Mouse (Mus musculus) hindbrain, embryonic 12.5 days (tissue): Measurements from ENCODE around the gene Plekhh1. TPM values are rescaled to one million over a fixed set of nuclear protein-coding genes. Genes with fewer than 3 reads are reported as not detected.

ENCODE experiments used
- ATAC-seq: fragments of 200-750 bp; cut with Nextera tagmentation; 2 replicates; pipeline ENCODE4 v1.8.0; 2017; ENCODE audit warnings: moderate TSS enrichment; ENCODE audit not compliant: low FRiP score
- H3K27ac ChIP-seq: fragments of 300-500 bp; sonication (generic); 2 replicates; pipeline ENCODE4 v1.5.1; 2016; ENCODE audit warnings: mild to moderate bottlenecking
- H3K27me3 ChIP-seq: fragments of 300-500 bp; sonication (generic); 2 replicates; pipeline ENCODE4 v1.6.1; 2016; ENCODE audit warnings: mild to moderate bottlenecking
- H3K36me3 ChIP-seq: fragments of 300-500 bp; sonication (generic); 2 replicates; pipeline ENCODE4 v1.6.1; 2016; ENCODE audit warnings: mild to moderate bottlenecking
- H3K4me1 ChIP-seq: fragments of 300-500 bp; sonication (generic); 2 replicates; pipeline ENCODE4 v1.6.1; 2016
- H3K4me2 ChIP-seq: fragments of 300-500 bp; sonication (generic); replicated peaks from 2 replicates; pipeline ENCODE4 v1.6.1; 2016; ENCODE audit warnings: mild to moderate bottlenecking
- H3K4me3 ChIP-seq: fragments of 300-500 bp; sonication (generic); 2 replicates; pipeline ENCODE4 v1.5.1; 2016; ENCODE audit warnings: mild to moderate bottlenecking
- H3K9ac ChIP-seq: fragments of 300-500 bp; sonication (generic); 2 replicates; pipeline ENCODE4 v1.6.1; 2016; ENCODE audit warnings: mild to moderate bottlenecking, moderate library complexity
- H3K9me3 ChIP-seq: fragments of 300-500 bp; sonication (generic); replicated peaks from 2 replicates; pipeline ENCODE4 v1.6.1; 2016; ENCODE audit warnings: mild to moderate bottlenecking
- WGBS: fragments of 180-500 bp; shearing (Covaris S2); methylation state at CpG from one replicate; pipeline ENCODE4 v1.1.7; 2016; 5-methylcytosine and 5-hydroxymethylcytosine counted together
- polyA plus RNA-seq: library from polyadenylated mRNA; unstranded; fragments of >200 nt; fragmentation: Nextera tagmentation; extraction: Ambion mirVana; gene quantifications from 2 replicates; pipeline ENCODE4 v1.2.1, GENCODE M21; 2016

Plekhh1 gene
- polyA plus RNA-seq, 1 experiment from 2014 or later = 5.7 TPM

- ATAC-seq = no peak
- Histone ChIP-seq H3K36me3 (peaks cover 25% of the 10 kb centered on the region), H3K27ac (no peak overlapping the region), H3K27me3 (no peaks in the 10 kb centered on the region), H3K4me2 (no peak overlapping the region), H3K4me1 (no peaks in the 10 kb centered on the region), H3K9ac (no peak overlapping the region), H3K4me3 (no peak overlapping the region), H3K9me3 (no peaks in the 10 kb centered on the region)
- WGBS = 82% methylated on average over 7 of the region's 7 CpGs
Observed at GRCm38 (mm10) chr12:79060766-79061652, 32.0 kb downstream of the Plekhh1 start.

- no peak overlapping the region for H3K27ac ChIP-seq
- H3K9ac ChIP-seq = no peak overlapping the region
- no peak overlapping the region for H3K4me3 ChIP-seq
- 90% methylated on average over 13 of the region's 13 CpGs for WGBS
- H3K4me2 ChIP-seq = no peak overlapping the region
- no peak for ATAC-seq
- no peaks in the 10 kb centered on the region for H3K27me3 ChIP-seq
- no peaks in the 10 kb centered on the region for H3K9me3 ChIP-seq
- no peaks in the 10 kb centered on the region for H3K4me1 ChIP-seq
- peaks cover 50% of the 10 kb centered on the region for H3K36me3 ChIP-seq
Observed at GRCm38 (mm10) chr12:79064451-79064850, 35.5 kb downstream of the Plekhh1 start.

- Histone ChIP-seq H3K4me2 (no peak overlapping the region), H3K4me1 (no peaks in the 10 kb centered on the region), H3K4me3 (no peak overlapping the region), H3K9ac (no peak overlapping the region), H3K9me3 (no peaks in the 10 kb centered on the region), H3K27me3 (no peaks in the 10 kb centered on the region), H3K36me3 (peaks cover 53% of the 10 kb centered on the region), H3K27ac (no peak overlapping the region)
- WGBS = 89% methylated on average over 9 of the region's 9 CpGs
- no peak for ATAC-seq
Observed at GRCm38 (mm10) chr12:79066431-79066830, 37.5 kb downstream of the Plekhh1 start.

- H3K27me3 ChIP-seq = no peaks in the 10 kb centered on the region
- H3K9me3 ChIP-seq = no peaks in the 10 kb centered on the region
- 92% methylated on average over 5 of the region's 5 CpGs for WGBS
- no peaks in the 10 kb centered on the region for H3K4me1 ChIP-seq
- H3K4me3 ChIP-seq = no peak overlapping the region
- H3K9ac ChIP-seq = no peak overlapping the region
- no peak overlapping the region for H3K27ac ChIP-seq
- no peak overlapping the region for H3K4me2 ChIP-seq
- ATAC-seq = no peak
- peaks cover 54% of the 10 kb centered on the region for H3K36me3 ChIP-seq
Observed at GRCm38 (mm10) chr12:79067526-79067925, 38.6 kb downstream of the Plekhh1 start.

- ATAC-seq = no peak
- WGBS = 92% methylated on average over 11 of the region's 11 CpGs
- H3K27me3 ChIP-seq = no peaks in the 10 kb centered on the region
- no peak overlapping the region for H3K4me2 ChIP-seq
- no peaks in the 10 kb centered on the region for H3K9me3 ChIP-seq
- peaks cover 59% of the 10 kb centered on the region for H3K36me3 ChIP-seq
- H3K4me3 ChIP-seq = no peak overlapping the region
- no peak overlapping the region for H3K9ac ChIP-seq
- no peak overlapping the region for H3K27ac ChIP-seq
- no peaks in the 10 kb centered on the region for H3K4me1 ChIP-seq
Observed at GRCm38 (mm10) chr12:79068306-79068705, 39.3 kb downstream of the Plekhh1 start.

- Histone ChIP-seq H3K27ac (no peak overlapping the region), H3K4me1 (no peaks in the 10 kb centered on the region), H3K4me2 (no peak overlapping the region), H3K36me3 (peaks cover 63% of the 10 kb centered on the region), H3K4me3 (no peak overlapping the region), H3K9me3 (no peaks in the 10 kb centered on the region), H3K9ac (no peak overlapping the region), H3K27me3 (no peaks in the 10 kb centered on the region)
- no peak for ATAC-seq
- WGBS = 89% methylated on average over 6 of the region's 6 CpGs
Observed at GRCm38 (mm10) chr12:79069187-79069608, 40.2 kb downstream of the Plekhh1 start.

- Histone ChIP-seq H3K27ac (no peak overlapping the region), H3K36me3 (peaks cover 63% of the 10 kb centered on the region), H3K4me1 (no peaks in the 10 kb centered on the region), H3K9me3 (no peaks in the 10 kb centered on the region), H3K9ac (no peak overlapping the region), H3K27me3 (no peaks in the 10 kb centered on the region), H3K4me3 (no peak overlapping the region), H3K4me2 (no peak overlapping the region)
- no peak for ATAC-seq
- WGBS = 86% methylated on average over 6 of the region's 6 CpGs
Observed at GRCm38 (mm10) chr12:79069916-79070315, 41.0 kb downstream of the Plekhh1 start.

- Histone ChIP-seq H3K4me1 (no peaks in the 10 kb centered on the region), H3K9ac (no peak overlapping the region), H3K4me2 (no peak overlapping the region), H3K36me3 (peaks cover 69% of the 10 kb centered on the region), H3K27me3 (no peaks in the 10 kb centered on the region), H3K27ac (no peak overlapping the region), H3K4me3 (no peak overlapping the region), H3K9me3 (no peaks in the 10 kb centered on the region)
- ATAC-seq = no peak
- WGBS = 87% methylated on average over 9 of the region's 9 CpGs
Observed at GRCm38 (mm10) chr12:79070736-79071333, 41.9 kb downstream of the Plekhh1 start.

- Histone ChIP-seq H3K9ac (no peak overlapping the region), H3K9me3 (no peaks in the 10 kb centered on the region), H3K4me3 (no peak overlapping the region), H3K4me2 (no peak overlapping the region), H3K27ac (no peak overlapping the region), H3K36me3 (peaks cover 74% of the 10 kb centered on the region), H3K27me3 (no peaks in the 10 kb centered on the region), H3K4me1 (no peaks in the 10 kb centered on the region)
- ATAC-seq = no peak
- WGBS = 84% methylated on average over 6 of the region's 6 CpGs
Observed at GRCm38 (mm10) chr12:79072576-79072975, 43.6 kb downstream of the Plekhh1 start.

GRCm38 (mm10) chr12:79073362-79073761, 44.4 kb downstream of the Plekhh1 start:
- H3K4me2 ChIP-seq = no peak overlapping the region
- H3K9me3 ChIP-seq = no peaks in the 10 kb centered on the region
- no peak for ATAC-seq
- no peak overlapping the region for H3K4me3 ChIP-seq
- H3K27ac ChIP-seq = no peak overlapping the region
- H3K9ac ChIP-seq = no peak overlapping the region
- WGBS = 92% methylated on average over 6 of the region's 6 CpGs
- H3K36me3 ChIP-seq = peaks cover 74% of the 10 kb centered on the region
- no peaks in the 10 kb centered on the region for H3K27me3 ChIP-seq
- no peaks in the 10 kb centered on the region for H3K4me1 ChIP-seq

- peak within 1 kb of the TSS; percentile 72 for H3K4me2 ChIP-seq
- peak within 1 kb of the TSS; percentile 81 for H3K9ac ChIP-seq
- no peaks in the 10 kb centered on the region for H3K9me3 ChIP-seq
- ATAC-seq = peak; percentile 98
- WGBS = under 1% methylated on average over 43 of the region's 53 CpGs
- H3K4me1 ChIP-seq = peaks cover 10% of the 10 kb centered on the region
- peak within 1 kb of the TSS; percentile 30 for H3K27ac ChIP-seq
- H3K27me3 ChIP-seq = no peaks in the 10 kb centered on the region
- no peaks in the 10 kb centered on the region; the same call in none of the 2 replicates for H3K36me3 ChIP-seq
- H3K4me3 ChIP-seq = peak within 1 kb of the TSS; percentile 83
Observed at GRCm38 (mm10) chr12:79089182-79089812, 60.3 kb downstream of the Plekhh1 start, which contains the start of gene Pigh. Gene Pigh (minus strand): TSS chr12:79089651.

GRCm38 (mm10) chr12:79092569-79092968, 63.6 kb downstream of the Plekhh1 start:
- 56% methylated on average over 4 of the region's 4 CpGs for WGBS
- Histone ChIP-seq H3K27ac (no peak overlapping the region), H3K36me3 (no peaks in the 10 kb centered on the region), H3K4me2 (no peak overlapping the region), H3K4me3 (no peak overlapping the region), H3K9ac (no peak overlapping the region), H3K9me3 (no peaks in the 10 kb centered on the region), H3K4me1 (peaks cover 10% of the 10 kb centered on the region), H3K27me3 (no peaks in the 10 kb centered on the region)
- no peak for ATAC-seq
